Mouse (Mus musculus) kidney, adult 2 months (tissue): ENCODE data around the gene Zscan4-ps1. TPM values are rescaled to one million over a fixed set of nuclear protein-coding genes. Genes with fewer than 3 reads are reported as not detected.
"Not testable (repeated sequence)": the region's sequence is repeated elsewhere in the genome, so short reads cannot be mapped to it uniquely, and the experiment has no call there.

Source experiments
- DNase-seq: peaks from one replicate; pipeline ENCODE4 v3.0.0; 2021
- H3K27ac ChIP-seq: fragments of 200-500 bp; 2 replicates; pipeline ENCODE4 v1.5.1; 2012; ENCODE audit warnings: low read depth, low read length, control low read depth, inconsistent platforms; ENCODE audit not compliant: insufficient read depth
- H3K27me3 ChIP-seq: fragments of 200-500 bp; replicated peaks from 2 replicates; pipeline ENCODE4 v1.6.1; 2012; ENCODE audit warnings: mild to moderate bottlenecking, moderate library complexity, low read length, inconsistent platforms; ENCODE audit not compliant: control insufficient read depth, insufficient read depth
- H3K36me3 ChIP-seq: fragments of 200-500 bp; 2 replicates; pipeline ENCODE4 v1.6.1; 2012; ENCODE audit warnings: mild to moderate bottlenecking, moderate library complexity, low read length, inconsistent platforms; ENCODE audit not compliant: control insufficient read depth, insufficient read depth
- H3K4me1 ChIP-seq: fragments of 200-500 bp; 2 replicates; pipeline ENCODE4 v1.6.1; 2011; ENCODE audit warnings: low read length; ENCODE audit not compliant: control insufficient read depth, insufficient read depth
- H3K4me3 ChIP-seq: fragments of 200-500 bp; 2 replicates; pipeline ENCODE4 v1.5.1; 2011; ENCODE audit warnings: mild to moderate bottlenecking, low read depth, low read length, control low read depth; ENCODE audit not compliant: insufficient read depth
- WGBS: fragments of 180-500 bp; shearing (Covaris S2); methylation state at CpG from one replicate; pipeline ENCODE4 v1.1.7; 2018; 5-methylcytosine and 5-hydroxymethylcytosine counted together
- polyA plus RNA-seq: library from polyadenylated mRNA; depleted of rRNA; stranded (reverse); fragments of >200 nt; gene quantifications from 2 replicates; pipeline ENCODE4 v1.2.3, GENCODE M21; 2012; rRNA removed

Gene Zscan4-ps1
- not detected in 2 replicates for polyA plus RNA-seq

GRCm38 (mm10) chr7:11069591-11069990 is at the start of gene Zscan4-ps1:
Zscan4-ps1 (minus strand) TSS chr7:11069691.
- 84% methylated on average over 2 of the region's 2 CpGs for WGBS

More at GRCm38 (mm10) chr7:11069591-11069990, at the start of gene Zscan4-ps1:
- not testable (repeated sequence) for H3K27me3 ChIP-seq, H3K36me3 ChIP-seq, H3K4me3 ChIP-seq, H3K27ac ChIP-seq, H3K4me1 ChIP-seq, DNase-seq

Other genes with a start within 250 kb of the Zscan4-ps1 start
- not detected in 2 replicates for gene Zscan4b, start 164.6 kb downstream of the Zscan4-ps1 start, polyA plus RNA-seq
- not detected in 2 replicates for gene Zscan4c, start 63.9 kb downstream of the Zscan4-ps1 start, polyA plus RNA-seq
- gene Zscan4d, start 96.5 kb upstream of the Zscan4-ps1 start, polyA plus RNA-seq = not detected in 2 replicates
- gene Zscan4e, start 241.0 kb upstream of the Zscan4-ps1 start, polyA plus RNA-seq = not detected in 2 replicates